Mouse (Mus musculus) heart, postnatal 0 days (tissue): ENCODE measurements at regions not wholly inside any gene's neighbourhood (a gene's known extent, or its start where the extent isn't known, plus 50 kb on each side); places are given as distances from the start of the nearest gene placed in this dataset.

ENCODE experiments used
- ATAC-seq: fragments of 200-750 bp; cut with Nextera tagmentation; 2 replicates; pipeline ENCODE4 v1.8.0; 2017; ENCODE audit warnings: low read depth, moderate number of reproducible peaks, moderate library complexity; ENCODE audit not compliant: insufficient read depth
- DNase-seq: peaks from one replicate; pipeline ENCODE4 v3.0.0-alpha.2; 2016; ENCODE audit warnings: low spot score
- H3K27ac ChIP-seq: fragments of 300-500 bp; sonication (generic); 2 replicates; pipeline ENCODE4 v1.5.1; 2014; ENCODE audit warnings: low read depth, mild to moderate bottlenecking
- H3K27me3 ChIP-seq: fragments of 300-500 bp; sonication (generic); 2 replicates; pipeline ENCODE4 v1.6.1; 2014; ENCODE audit warnings: low read length, mixed read lengths; ENCODE audit not compliant: control insufficient read depth, insufficient read depth
- H3K36me3 ChIP-seq: fragments of 300-500 bp; sonication (generic); replicated peaks from 2 replicates; pipeline ENCODE4 v1.6.1; 2014; ENCODE audit warnings: low read length, mixed read lengths; ENCODE audit not compliant: control insufficient read depth, insufficient read depth
- H3K4me1 ChIP-seq: fragments of 300-500 bp; sonication (generic); 2 replicates; pipeline ENCODE4 v1.6.1; 2014; ENCODE audit warnings: antibody characterized with exemption; ENCODE audit not compliant: control insufficient read depth, insufficient read depth
- H3K4me2 ChIP-seq: fragments of 300-500 bp; sonication (generic); 2 replicates; pipeline ENCODE4 v1.6.1; 2014; ENCODE audit warnings: low read depth, mild to moderate bottlenecking, low read length, moderate library complexity
- H3K4me3 ChIP-seq: fragments of 300-500 bp; sonication (generic); 2 replicates; pipeline ENCODE4 v1.5.1; 2014; ENCODE audit warnings: low read depth, low read length
- H3K9ac ChIP-seq: fragments of 300-500 bp; sonication (generic); replicated peaks from 2 replicates; pipeline ENCODE4 v1.6.1; 2014; ENCODE audit warnings: low read depth, low read length, mixed read lengths
- H3K9me3 ChIP-seq: fragments of 300-500 bp; sonication (generic); replicated peaks from 2 replicates; pipeline ENCODE4 v1.6.1; 2016; ENCODE audit warnings: low read length; ENCODE audit not compliant: control insufficient read depth
- CTCF ChIP-seq: IDR thresholded peaks from 2 replicates; pipeline ENCODE4 v1.5.1; 2016; ENCODE audit warnings: antibody characterized with exemption, control low read depth, low read depth
- EP300 ChIP-seq: IDR thresholded peaks from 2 replicates; pipeline ENCODE4 v1.6.1; 2016; ENCODE audit warnings: antibody characterized with exemption, low read depth
- WGBS: fragments of 180-500 bp; shearing (Covaris S2); extraction: QIAGEN DNeasy Blood & Tissue Kit; methylation state at CpG from one replicate; pipeline ENCODE4 v1.1.7; 2014; 5-methylcytosine and 5-hydroxymethylcytosine counted together

- Histone ChIP-seq H3K9me3 (no peaks in the 10 kb centered on the region), H3K4me2 (no peak overlapping the region), H3K27me3 (no peaks in the 10 kb centered on the region), H3K9ac (no peak overlapping the region), H3K36me3 (no peaks in the 10 kb centered on the region), H3K4me3 (no peak overlapping the region), H3K27ac (no peak overlapping the region), H3K4me1 (peaks cover 11% of the 10 kb centered on the region; the same call in 1 of the 2 replicates)
- ATAC-seq (no peak), DNase-seq (no peak)
- 81% methylated on average over 6 of the region's 6 CpGs for WGBS
- no peak for TF ChIP-seq CTCF
- TF ChIP-seq EP300: no peak
Measured at GRCm38 (mm10) chr3:149335259-149335658, 344.9 kb upstream of the Adgrl2 start.

GRCm38 (mm10) chr3:149333607-149334006 is 343.3 kb upstream of the Adgrl2 start:
- no peak overlapping the region for H3K9ac ChIP-seq
- TF ChIP-seq CTCF: no peak
- TF ChIP-seq EP300: no peak
- H3K4me3 ChIP-seq: no peak overlapping the region
- H3K9me3 ChIP-seq: no peaks in the 10 kb centered on the region
- no peaks in the 10 kb centered on the region for H3K27me3 ChIP-seq
- H3K36me3 ChIP-seq: no peaks in the 10 kb centered on the region
- no peak overlapping the region for H3K27ac ChIP-seq
- H3K4me1 ChIP-seq: peaks cover 11% of the 10 kb centered on the region; the same call in 1 of the 2 replicates
- no peak overlapping the region for H3K4me2 ChIP-seq
- no peak for DNase-seq
- ATAC-seq: no peak
- WGBS: 78% methylated on average over 5 of the region's 5 CpGs

GRCm38 (mm10) chr3:149333131-149333530 is 342.8 kb upstream of the Adgrl2 start:
- TF ChIP-seq EP300 (no peak), CTCF (no peak)
- Histone ChIP-seq H3K4me2 (no peak overlapping the region), H3K4me1 (peaks cover 11% of the 10 kb centered on the region; the same call in 1 of the 2 replicates), H3K27me3 (no peaks in the 10 kb centered on the region), H3K27ac (no peak overlapping the region), H3K9ac (no peak overlapping the region), H3K9me3 (no peaks in the 10 kb centered on the region), H3K36me3 (no peaks in the 10 kb centered on the region), H3K4me3 (no peak overlapping the region)
- DNase-seq (no peak), ATAC-seq (no peak)
- WGBS: 56% methylated on average over 10 of the region's 10 CpGs

- 22% methylated on average over 4 of the region's 4 CpGs for WGBS
- H3K4me2 ChIP-seq: no peak overlapping the region
- H3K27me3 ChIP-seq: no peaks in the 10 kb centered on the region
- peaks cover 11% of the 10 kb centered on the region; the same call in 1 of the 2 replicates for H3K4me1 ChIP-seq
- H3K9ac ChIP-seq: no peak overlapping the region
- DNase-seq (no peak), ATAC-seq (no peak)
- H3K4me3 ChIP-seq: no peak overlapping the region
- H3K36me3 ChIP-seq: no peaks in the 10 kb centered on the region
- no peak overlapping the region for H3K27ac ChIP-seq
- TF ChIP-seq CTCF: no peak
- no peak for TF ChIP-seq EP300
- H3K9me3 ChIP-seq: no peaks in the 10 kb centered on the region
Measured at GRCm38 (mm10) chr3:149332105-149332504, 341.8 kb upstream of the Adgrl2 start.

GRCm38 (mm10) chr3:149331251-149331960 is 341.1 kb upstream of the Adgrl2 start:
- peak overlapping the region; percentile 38; the same call in 1 of the 2 replicates for H3K27ac ChIP-seq
- 80% methylated on average over 7 of the region's 7 CpGs for WGBS
- no peak overlapping the region for H3K9ac ChIP-seq
- peaks cover 11% of the 10 kb centered on the region; the same call in 1 of the 2 replicates for H3K4me1 ChIP-seq
- H3K4me2 ChIP-seq: no peak overlapping the region
- H3K9me3 ChIP-seq: no peaks in the 10 kb centered on the region
- TF ChIP-seq EP300 (no peak), CTCF (no peak)
- no peak overlapping the region for H3K4me3 ChIP-seq
- no peak for DNase-seq
- no peaks in the 10 kb centered on the region for H3K27me3 ChIP-seq
- ATAC-seq: no peak
- H3K36me3 ChIP-seq: no peaks in the 10 kb centered on the region

- Histone ChIP-seq H3K4me2 (no peak overlapping the region), H3K4me1 (peaks cover 11% of the 10 kb centered on the region; the same call in 1 of the 2 replicates), H3K27ac (peak overlapping the region; percentile 54; the same call in 1 of the 2 replicates), H3K36me3 (no peaks in the 10 kb centered on the region), H3K27me3 (no peaks in the 10 kb centered on the region), H3K9ac (no peak overlapping the region), H3K4me3 (no peak overlapping the region), H3K9me3 (no peaks in the 10 kb centered on the region)
- ATAC-seq (peak; percentile 84), DNase-seq (peak; percentile 42)
- TF ChIP-seq CTCF (no peak), EP300 (peak; percentile 83)
- 66% methylated on average over 10 of the region's 10 CpGs for WGBS
Measured at GRCm38 (mm10) chr3:149330716-149331115, 340.4 kb upstream of the Adgrl2 start.
